Mouse (Mus musculus) ES-Bruce4 (cell line): ENCODE results near the gene Nedd8. TPM values are rescaled to one million over a fixed set of nuclear protein-coding genes. Genes with fewer than 3 reads are reported as not detected.

ENCODE experiments used
- H3K27ac ChIP-seq: 2 replicates; pipeline ENCODE4 v1.5.1; 2012; ENCODE audit warnings: low read length, inconsistent platforms; ENCODE audit not compliant: insufficient read depth
- H3K27me3 ChIP-seq: 2 replicates; pipeline ENCODE4 v1.6.1; 2012; ENCODE audit warnings: mild to moderate bottlenecking, low read length, inconsistent platforms; ENCODE audit not compliant: control insufficient read depth, poor library complexity, insufficient read depth, severe bottlenecking
- H3K36me3 ChIP-seq: 2 replicates; pipeline ENCODE4 v1.6.1; 2012; ENCODE audit warnings: inconsistent platforms, mild to moderate bottlenecking, low read length, moderate library complexity; ENCODE audit not compliant: control insufficient read depth, poor library complexity, insufficient read depth, severe bottlenecking
- H3K4me1 ChIP-seq: one replicate; pipeline ENCODE4 v1.8.1; 2011; ENCODE audit warnings: low read length; ENCODE audit not compliant: control insufficient read depth, insufficient read depth
- H3K4me3 ChIP-seq: 2 replicates; pipeline ENCODE4 v1.5.1; 2011; ENCODE audit warnings: low read depth, mild to moderate bottlenecking, low read length
- H3K9ac ChIP-seq: 2 replicates; pipeline ENCODE4 v1.6.1; 2012; ENCODE audit warnings: low read depth, mild to moderate bottlenecking, inconsistent platforms; ENCODE audit not compliant: poor library complexity, severe bottlenecking
- H3K9me3 ChIP-seq: replicated peaks from 2 replicates; pipeline ENCODE4 v1.6.1; 2012; ENCODE audit warnings: mild to moderate bottlenecking, low read length, inconsistent platforms; ENCODE audit not compliant: control insufficient read depth, poor library complexity, insufficient read depth, severe bottlenecking
- CTCF ChIP-seq: IDR thresholded peaks from one replicate; pipeline ENCODE4 v1.8.1; 2011; ENCODE audit warnings: low read depth, low read length
- EP300 ChIP-seq: IDR thresholded peaks from 2 replicates; pipeline ENCODE4 v1.6.1; 2011; ENCODE audit warnings: low read depth, low read length; ENCODE audit not compliant: insufficient read depth
- POLR2A ChIP-seq: IDR thresholded peaks from one replicate; pipeline ENCODE4 v1.8.1; 2011; ENCODE audit warnings: low read length; ENCODE audit not compliant: insufficient read depth
- polyA plus RNA-seq: library from polyadenylated mRNA; stranded (reverse); fragments of >200 nt; gene quantifications from 2 replicates; pipeline ENCODE4 v1.2.4, GENCODE M21; 2011; ENCODE audit warnings: low read depth; ENCODE audit not compliant: missing spikeins, insufficient read depth, insufficient read length

Gene Nedd8
- polyA plus RNA-seq, 1 experiment = 229 TPM

- Histone ChIP-seq H3K4me3 (peak within 1 kb of the TSS; percentile 99), H3K27me3 (no peaks in the 10 kb centered on the region), H3K4me1 (no peaks in the 10 kb centered on the region), H3K9me3 (no peaks in the 10 kb centered on the region), H3K36me3 (peaks cover 22% of the 10 kb centered on the region), H3K9ac (peak within 1 kb of the TSS; percentile 86), H3K27ac (peak within 1 kb of the TSS; percentile 5; the same call in 1 of the 2 replicates)
- no peak for TF ChIP-seq POLR2A
- peak; percentile 51 for TF ChIP-seq CTCF
- no peak for TF ChIP-seq EP300
Measured at GRCm38 (mm10) chr14:55659960-55660573, 11.9 kb downstream of the Nedd8 start, which contains the start of gene Mdp1. Mdp1 (minus strand) TSS chr14:55660508.

- Histone ChIP-seq H3K9ac (no peak overlapping the region), H3K4me3 (no peak overlapping the region), H3K4me1 (no peaks in the 10 kb centered on the region), H3K9me3 (no peaks in the 10 kb centered on the region), H3K27me3 (no peaks in the 10 kb centered on the region), H3K36me3 (peaks cover 12% of the 10 kb centered on the region), H3K27ac (no peak overlapping the region)
- TF ChIP-seq CTCF = no peak
- no peak for TF ChIP-seq EP300
- TF ChIP-seq POLR2A = no peak
Measured at GRCm38 (mm10) chr14:55658011-55658410, 13.9 kb downstream of the Nedd8 start.

- TF ChIP-seq CTCF = no peak
- no peak for TF ChIP-seq EP300
- Histone ChIP-seq H3K4me3 (no peak overlapping the region), H3K9me3 (no peaks in the 10 kb centered on the region), H3K27me3 (no peaks in the 10 kb centered on the region), H3K36me3 (peaks cover 8% of the 10 kb centered on the region), H3K9ac (no peak overlapping the region), H3K4me1 (no peaks in the 10 kb centered on the region), H3K27ac (no peak overlapping the region)
Measured at GRCm38 (mm10) chr14:55656935-55657334, 15.0 kb downstream of the Nedd8 start.

GRCm38 (mm10) chr14:55651528-55651927 lies 20.4 kb downstream of the Nedd8 start:
- H3K27me3 ChIP-seq = no peaks in the 10 kb centered on the region
- no peak overlapping the region for H3K27ac ChIP-seq
- no peak overlapping the region for H3K4me3 ChIP-seq
- H3K4me1 ChIP-seq = no peaks in the 10 kb centered on the region
- H3K9ac ChIP-seq = no peak overlapping the region
- no peaks in the 10 kb centered on the region for H3K36me3 ChIP-seq
- TF ChIP-seq CTCF (no peak), EP300 (no peak), POLR2A (no peak)
- H3K9me3 ChIP-seq = no peaks in the 10 kb centered on the region

- Histone ChIP-seq H3K9me3 (no peaks in the 10 kb centered on the region), H3K4me1 (no peaks in the 10 kb centered on the region), H3K27me3 (no peaks in the 10 kb centered on the region), H3K4me3 (no peak within 1 kb of the TSS), H3K36me3 (no peaks in the 10 kb centered on the region), H3K27ac (no peak within 1 kb of the TSS), H3K9ac (no peak within 1 kb of the TSS)
- TF ChIP-seq CTCF (no peak), EP300 (no peak), POLR2A (no peak)
Measured at GRCm38 (mm10) chr14:55649884-55650283, 22.0 kb downstream of the Nedd8 start, which contains the start of gene Tssk4. Tssk4 (plus strand) TSS chr14:55650184.

- TF ChIP-seq CTCF (no peak), POLR2A (no peak), EP300 (no peak)
- H3K27me3 ChIP-seq = no peaks in the 10 kb centered on the region
- no peak overlapping the region for H3K27ac ChIP-seq
Measured at GRCm38 (mm10) chr14:55644261-55644888, 27.5 kb downstream of the Nedd8 start.

More at GRCm38 (mm10) chr14:55644261-55644888, 27.5 kb downstream of the Nedd8 start:
- Histone ChIP-seq H3K4me1 (peaks cover 2% of the 10 kb centered on the region), H3K4me3 (peak overlapping the region; percentile 84), H3K9me3 (no peaks in the 10 kb centered on the region), H3K36me3 (peaks cover 3% of the 10 kb centered on the region), H3K9ac (peak overlapping the region; percentile 91)
